Mouse (Mus musculus): ENCODE data around the gene Rsu1.

- TF ChIP-seq CTCF (conservative IDR thresholded peaks at IDR 0.05; ENCODE audit: insufficient read depth, insufficient read length, low read depth, low read length) (no peak), POLR2A (IDR thresholded peaks at IDR 0.05; ENCODE audit: low read depth, low read length) (no peak)
These were observed 95.0 kb downstream of the Rsu1 start for GRCm38 (mm10) chr2:13176304-13176620.
